ENCODE assay signal across 10 mouse cellular contexts in genomic region chr8:47218021-47218420, GRCm38 (mm10).
DNase-seq lines count a peak whose midpoint lies in the region; ATAC-seq and TF ChIP-seq lines count a peak whose summit lies in the region.
"Had no signal": no experiment of that assay in that cellular context is flagged by ENCODE, and none has a peak within 500 bp of the region (broad histone marks: within the 10 kb centered on the region; RNA-seq: fewer than 3 reads in every experiment).

No protein-coding gene starts in this region.

- peak overlapping the region; percentile 55; the same call in 1 of the 2 replicates for H3K27ac ChIP-seq in layer of hippocampus, adult 2 months
- H3K27ac ChIP-seq in midbrain, postnatal 0 days (ENCODE audit: low read depth, low read length): peak overlapping the region; percentile 83
- no peak overlapping the region for H3K27ac ChIP-seq in intestine, embryonic 16.5 days (ENCODE audit: low read length)

- H3K9me3 ChIP-seq in midbrain, postnatal 0 days (ENCODE audit: low read length): no peaks in the 10 kb centered on the region
- no peaks in the 10 kb centered on the region for H3K9me3 ChIP-seq in intestine, embryonic 16.5 days (ENCODE audit: control insufficient read depth, low read length)

- no peak overlapping the region for H3K4me3 ChIP-seq in layer of hippocampus, adult 2 months
- H3K4me3 ChIP-seq in midbrain, postnatal 0 days (ENCODE audit: low read depth, low read length): no peak overlapping the region
- no peak overlapping the region for H3K4me3 ChIP-seq in intestine, embryonic 16.5 days (ENCODE audit: low read length)

- peak; percentile 91 for ATAC-seq in midbrain, postnatal 0 days (ENCODE audit: low FRiP score)
- ATAC-seq in intestine, embryonic 16.5 days: no peak

- DNase-seq in layer of hippocampus, adult 2 months (ENCODE audit: low spot score in 2 of 2): peak in 1 of 2 experiments; percentile 39
- DNase-seq in layer of hippocampus, adult 9-10 months (ENCODE audit: low spot score): no peak
- DNase-seq in embryo, embryonic 10 days (ENCODE audit: low spot score): peak; percentile 57
- peak; percentile 44 to 46 for DNase-seq in frontal cortex, postnatal 36 days (ENCODE audit: low spot score in 2 of 2)
- peak; percentile 87 for DNase-seq in midbrain, postnatal 0 days (ENCODE audit: low spot score)
- no peak for DNase-seq in adrenal gland, postnatal 36 days
- no peak for DNase-seq in gastrocnemius, adult 8-10 months (ENCODE audit: low spot score in 2 of 2)
- DNase-seq: layer of hippocampus, adult 9-11 months; thymus, postnatal 36 days had no signal

- no peak for TF ChIP-seq CTCF in layer of hippocampus, adult 2 months (conservative IDR thresholded peaks at IDR 0.05)
- TF ChIP-seq CTCF in midbrain, postnatal 0 days (IDR thresholded peaks at IDR 0.05): no peak

- H3K27me3 ChIP-seq in midbrain, postnatal 0 days (ENCODE audit: insufficient read depth, low read length): no peaks in the 10 kb centered on the region
- H3K27me3 ChIP-seq in intestine, embryonic 16.5 days (replicated peaks; ENCODE audit: control insufficient read depth, insufficient read depth, low read length): no peaks in the 10 kb centered on the region

- no peaks in the 10 kb centered on the region for H3K36me3 ChIP-seq in midbrain, postnatal 0 days (ENCODE audit: insufficient read depth, low read length)
- no peaks in the 10 kb centered on the region for H3K36me3 ChIP-seq in intestine, embryonic 16.5 days (ENCODE audit: control insufficient read depth, insufficient read depth, low read length)

- peak overlapping the region; percentile 27 for H3K4me2 ChIP-seq in midbrain, postnatal 0 days (ENCODE audit: low read depth, low read length, poor library complexity, severe bottlenecking)
- H3K4me2 ChIP-seq in intestine, embryonic 16.5 days (ENCODE audit: low read depth, low read length): no peak overlapping the region

- peak overlapping the region; percentile 42; the same call in 1 of the 2 replicates for H3K9ac ChIP-seq in midbrain, postnatal 0 days (replicated peaks; ENCODE audit: low read length, poor library complexity, severe bottlenecking)
- H3K9ac ChIP-seq in intestine, embryonic 16.5 days (ENCODE audit: low read depth, low read length): no peak overlapping the region

- H3K4me1 ChIP-seq in midbrain, postnatal 0 days (ENCODE audit: insufficient read depth, low read length): peaks cover 7% of the 10 kb centered on the region
- H3K4me1 ChIP-seq in intestine, embryonic 16.5 days (ENCODE audit: control insufficient read depth, insufficient read depth, low read length): no peaks in the 10 kb centered on the region

- 8% methylated on average over 8 of the region's 8 CpGs for WGBS in midbrain, postnatal 0 days
- WGBS in intestine, embryonic 16.5 days: 39% methylated on average over 8 of the region's 8 CpGs

Comparison
In these comparisons a context has a peak if more than half of its experiments do, and no peak if none do; other contexts are left out.
1. DNase-seq: peak in embryo, embryonic 10 days (single experiment), frontal cortex, postnatal 36 days (2 of 2) and midbrain, postnatal 0 days (single experiment); none in layer of hippocampus, adult 9-10 months (single experiment), adrenal gland, postnatal 36 days (0 of 2) and gastrocnemius, adult 8-10 months (0 of 2).